Mouse (Mus musculus) limb, embryonic 10.5 days (tissue): ENCODE results near the gene Ifi35. TPM values are rescaled to one million over a fixed set of nuclear protein-coding genes. Genes with fewer than 3 reads are reported as not detected.

Source experiments
- microRNA-seq: library from miRNA; unstranded; fragments of <30 nt; microRNA quantifications from one replicate; pipeline ENCODE4, GENCODE M21; 2017
- polyA plus RNA-seq: library from polyadenylated mRNA; unstranded; fragments of >200 nt; fragmentation: Nextera tagmentation; extraction: Ambion mirVana; gene quantifications from 2 replicates; pipeline ENCODE4 v1.2.1, GENCODE M21; 2016

Ifi35 gene
- polyA plus RNA-seq, 1 experiment from 2014 or later = 2.3 TPM

Small RNA genes lying within 50 kb of the gene (microRNA-seq; reads per million reads assigned to microRNA genes)
- gene Mir6929 = not detected

Other genes starting within 250 kb of the Ifi35 start
- gene Ezh1, start 221.9 kb upstream of the Ifi35 start, polyA plus RNA-seq = 10.1 and 13.6 TPM in 2 replicates
- 54.2 and 61.5 TPM in 2 replicates for gene Ramp2, start 202.4 kb upstream of the Ifi35 start, polyA plus RNA-seq
- 118 and 127 TPM in 2 replicates for gene Vps25, start 194.7 kb upstream of the Ifi35 start, polyA plus RNA-seq
- gene Wnk4, start 187.8 kb upstream of the Ifi35 start, polyA plus RNA-seq = 4.7 and 6.2 TPM in 2 replicates
- 1.1 TPM in 2 replicates for gene Cntd1, start 169.4 kb upstream of the Ifi35 start, polyA plus RNA-seq
- gene Coa3, start 169.3 kb upstream of the Ifi35 start, polyA plus RNA-seq = 187 and 192 TPM in 2 replicates
- 148 TPM in 2 replicates for gene Becn1, start 146.1 kb upstream of the Ifi35 start, polyA plus RNA-seq
- 210 and 214 TPM in 2 replicates for gene Psme3, start 132.2 kb upstream of the Ifi35 start, polyA plus RNA-seq
- gene Aoc2, start 123.3 kb upstream of the Ifi35 start, polyA plus RNA-seq = 2.7 and 2.8 TPM in 2 replicates
- 0.03 TPM in 1 of 2 replicates, not detected in the other for gene Aoc3, start 117.8 kb upstream of the Ifi35 start, polyA plus RNA-seq
- not detected in 2 replicates for gene G6pc, start 80.8 kb upstream of the Ifi35 start, polyA plus RNA-seq
- gene Aarsd1, start 30.8 kb upstream of the Ifi35 start, polyA plus RNA-seq = 106 and 111 TPM in 2 replicates
- gene Gm27029, start 23.6 kb upstream of the Ifi35 start, polyA plus RNA-seq = 9.9 and 15.0 TPM in 2 replicates
- 16.8 and 19.6 TPM in 2 replicates for gene Rundc1, start 23.3 kb upstream of the Ifi35 start, polyA plus RNA-seq
- gene Ptges3l, start 23.1 kb upstream of the Ifi35 start, polyA plus RNA-seq = 4.0 and 4.7 TPM in 2 replicates
- gene Rpl27, start 6.1 kb upstream of the Ifi35 start, polyA plus RNA-seq = 448 and 536 TPM in 2 replicates
- gene Rnd2, start 16.6 kb downstream of the Ifi35 start, polyA plus RNA-seq = 5.0 and 6.3 TPM in 2 replicates
- 14.6 and 17.2 TPM in 2 replicates for gene Vat1, start 17.8 kb downstream of the Ifi35 start, polyA plus RNA-seq
- 22.2 and 22.6 TPM in 2 replicates for gene Brca1, start 103.5 kb downstream of the Ifi35 start, polyA plus RNA-seq
- gene Nbr1, start 103.7 kb downstream of the Ifi35 start, polyA plus RNA-seq = 51.7 and 73.2 TPM in 2 replicates
- 1.1 and 1.8 TPM in 2 replicates for gene Tmem106a, start 133.8 kb downstream of the Ifi35 start, polyA plus RNA-seq
- gene Gm11634, start 150.8 kb downstream of the Ifi35 start, polyA plus RNA-seq = not detected in 2 replicates
- gene Rdm1, start 178.8 kb downstream of the Ifi35 start, polyA plus RNA-seq = 18.7 and 22.3 TPM in 2 replicates
- gene Arl4d, start 217.1 kb downstream of the Ifi35 start, polyA plus RNA-seq = 1.9 and 2.4 TPM in 2 replicates